Mouse (Mus musculus) colon, adult 2 months (tissue): ENCODE results near the gene Pigv. TPM values are rescaled to one million over a fixed set of nuclear protein-coding genes. Genes with fewer than 3 reads are reported as not detected.

Experiments used
- polyA plus RNA-seq: library from polyadenylated mRNA; depleted of rRNA; stranded (reverse); fragments of >200 nt; gene quantifications from 2 replicates; pipeline ENCODE4 v1.2.3, GENCODE M21; 2012; rRNA removed

The Pigv gene
- polyA plus RNA-seq, result 17.2 and 18.7 TPM in 2 replicates

GRCm38 (mm10) chr4:133671881-133672844 is at the start of gene Pigv:
Pigv (minus strand) TSS chr4:133672647.

GRCm38 (mm10) chr4:133649989-133650699 is 22.3 kb downstream of the Pigv start, which contains the start of gene Zdhhc18:
Zdhhc18 (minus strand) TSS chr4:133650154.

Other genes starting within 250 kb of the Pigv start
- 14.3 and 16.8 TPM in 2 replicates for gene Tent5b, start 192.5 kb downstream of the Pigv start, polyA plus RNA-seq
- 17.3 and 23.5 TPM in 2 replicates for gene Trnp1, start 174.1 kb downstream of the Pigv start, polyA plus RNA-seq
- 47.7 and 68.9 TPM in 2 replicates for gene Kdf1, start 153.7 kb downstream of the Pigv start, polyA plus RNA-seq
- 28.1 and 31.4 TPM in 2 replicates for gene Nudc, start 126.7 kb downstream of the Pigv start, polyA plus RNA-seq
- gene Nr0b2, start 119.3 kb downstream of the Pigv start, polyA plus RNA-seq, result 0.13 and 1.7 TPM in 2 replicates
- 4.9 and 6.5 TPM in 2 replicates for gene Gpatch3, start 97.9 kb downstream of the Pigv start, polyA plus RNA-seq
- gene Gpn2, start 88.3 kb downstream of the Pigv start, polyA plus RNA-seq, result 57.5 and 71.7 TPM in 2 replicates
- gene Sfn, start 70.5 kb downstream of the Pigv start, polyA plus RNA-seq, result 162 and 234 TPM in 2 replicates
- gene Zdhhc18, start 22.5 kb downstream of the Pigv start, polyA plus RNA-seq, result 49.5 and 50.4 TPM in 2 replicates
- gene Arid1a, start 84.1 kb upstream of the Pigv start, polyA plus RNA-seq, result 52.8 TPM in 2 replicates
- 173 and 195 TPM in 2 replicates for gene Rps6ka1, start 215.2 kb upstream of the Pigv start, polyA plus RNA-seq